Mouse (Mus musculus) CD8-positive naive resting alpha-beta T cell, adult 2 months (primary cell): ENCODE results near the gene Fam187b.

Experiments used
- DNase-seq, 2 experiments: peaks; one replicate each; pipeline ENCODE4 v3.0.0; 2022; ENCODE audit warnings: low read depth in 2 of 2, low spot score in 2 of 2

Fam187b gene

GRCm38 (mm10) chr7:30958109-30958865, 15.3 kb upstream of the Fam187b start:
- no peak for DNase-seq

- DNase-seq, result no peak
Observed at GRCm38 (mm10) chr7:30958866-30959487, 14.6 kb upstream of the Fam187b start.

DNA sequence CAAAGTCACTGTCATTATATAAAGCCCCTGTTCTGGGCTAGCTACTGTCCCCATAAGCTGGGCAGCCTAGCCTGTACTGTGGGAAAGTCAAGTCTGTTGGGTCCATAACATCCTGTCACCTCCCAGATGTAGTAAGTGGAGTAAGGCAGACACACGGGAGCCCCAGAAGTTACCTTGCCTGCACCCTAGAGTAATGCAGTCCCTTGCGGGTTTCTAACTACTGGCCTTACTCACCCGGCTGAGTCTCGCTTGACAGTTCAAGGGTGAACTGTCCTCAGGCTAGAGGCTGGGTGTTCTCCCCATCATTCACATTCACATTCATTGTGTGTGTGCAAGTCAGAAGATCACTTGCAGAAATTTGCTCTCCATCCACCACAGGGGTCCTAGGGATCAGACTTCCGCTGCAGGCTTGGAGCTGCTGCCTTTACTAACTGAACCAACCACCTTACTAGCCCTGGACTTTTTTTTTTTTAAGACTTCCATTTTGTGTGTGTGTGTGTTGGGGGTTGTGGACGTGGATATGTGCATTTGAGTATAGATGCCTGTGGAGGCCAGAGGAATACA, 13.7 kb upstream of the Fam187b start:
- no peak for DNase-seq

GRCm38 (mm10) chr7:30962862-30963261, 10.7 kb upstream of the Fam187b start:
- no peak for DNase-seq

GRCm38 (mm10) chr7:30964366-30964765, 9.2 kb upstream of the Fam187b start:
- no peak for DNase-seq

DNA sequence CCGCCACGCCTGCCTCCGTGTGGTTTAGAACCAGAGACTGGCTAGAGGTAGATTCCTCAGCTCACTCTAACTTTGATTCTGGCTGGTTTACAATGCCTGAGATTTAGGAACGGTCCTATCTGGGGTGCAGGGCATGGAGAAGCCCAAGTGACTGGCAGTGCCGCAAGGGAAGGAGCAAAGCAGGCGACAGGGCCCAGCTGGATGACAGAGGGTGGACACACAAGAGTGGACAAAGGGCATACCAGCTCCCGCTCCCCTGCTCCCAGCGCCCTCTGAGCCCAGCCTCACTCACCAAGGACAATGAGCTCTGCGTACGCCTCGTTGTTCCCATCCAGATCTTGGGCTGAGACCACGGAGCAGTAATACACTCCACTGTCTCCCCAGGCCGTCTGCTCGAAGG, 7.9 kb upstream of the Fam187b start:
- DNase-seq, result no peak

GRCm38 (mm10) chr7:30966657-30967056, 6.9 kb upstream of the Fam187b start:
- DNase-seq, result no peak

GRCm38 (mm10) chr7:30968611-30969010, 5.0 kb upstream of the Fam187b start:
- DNase-seq, result no peak

GRCm38 (mm10) chr7:30969174-30969573, 4.4 kb upstream of the Fam187b start:
- no peak for DNase-seq

DNA sequence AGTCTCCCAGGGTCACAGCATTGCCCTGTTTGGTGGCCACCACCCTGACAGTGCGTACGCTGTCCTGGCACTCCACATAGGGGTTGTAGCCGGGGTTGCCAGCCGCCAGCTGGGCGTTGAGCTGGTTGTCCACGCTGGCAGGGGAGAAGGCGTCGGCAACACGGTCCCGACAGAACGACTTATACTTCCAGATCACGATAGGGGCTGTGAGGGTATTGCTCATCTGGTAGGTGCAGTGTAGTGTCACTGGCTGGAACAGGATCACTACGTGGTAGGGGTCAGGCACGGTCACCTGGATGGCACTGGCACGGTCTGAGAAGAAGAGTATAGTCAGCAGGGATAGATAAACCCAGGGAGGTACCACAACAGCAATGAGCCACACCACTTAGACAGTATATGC, 1.7 kb upstream of the Fam187b start:
- no peak for DNase-seq

GRCm38 (mm10) chr7:30972426-30973250, 952 bp upstream of the Fam187b start:
- DNase-seq, result no peak

DNA sequence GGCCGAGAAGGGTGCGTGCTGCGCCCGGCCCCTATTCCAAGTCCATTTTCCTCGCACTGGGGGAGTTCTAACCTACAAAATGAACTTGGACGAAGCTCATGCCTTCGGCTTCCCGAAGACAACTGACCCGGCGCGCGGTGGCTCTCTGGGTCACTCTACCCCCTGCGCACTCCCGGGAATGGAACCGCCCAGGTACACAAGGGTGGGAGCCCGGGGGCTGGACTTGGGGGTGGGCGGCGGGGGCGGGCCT, 414 bp upstream of the Fam187b start, which contains the start of gene Lsr:
Gene Lsr, minus strand, starts transcription at position 214 of the 250 bp plus-strand sequence.
- no peak for DNase-seq

DNA sequence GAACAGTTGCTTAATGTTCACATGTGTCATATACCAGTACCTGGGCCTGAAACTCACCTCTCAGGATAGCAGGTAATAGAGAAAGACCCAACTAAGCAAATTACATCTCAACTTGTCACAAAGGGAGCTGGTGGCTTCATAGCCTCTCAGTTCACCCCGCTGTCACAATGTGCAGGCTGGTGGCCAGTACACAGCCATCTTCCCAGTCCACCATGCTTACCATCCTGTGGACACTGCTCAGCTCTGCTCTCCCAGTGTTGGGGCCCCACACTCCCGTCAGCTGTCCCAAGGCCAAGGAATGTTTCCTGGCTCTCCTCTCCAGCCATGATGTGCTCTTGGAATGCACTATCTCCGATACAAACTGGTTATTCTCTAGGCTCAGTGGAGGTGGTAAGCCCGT, 8.1 kb downstream of the Fam187b start:
- DNase-seq, result no peak

- no peak for DNase-seq
Observed at GRCm38 (mm10) chr7:30985357-30985756, 11.8 kb downstream of the Fam187b start.

DNA sequence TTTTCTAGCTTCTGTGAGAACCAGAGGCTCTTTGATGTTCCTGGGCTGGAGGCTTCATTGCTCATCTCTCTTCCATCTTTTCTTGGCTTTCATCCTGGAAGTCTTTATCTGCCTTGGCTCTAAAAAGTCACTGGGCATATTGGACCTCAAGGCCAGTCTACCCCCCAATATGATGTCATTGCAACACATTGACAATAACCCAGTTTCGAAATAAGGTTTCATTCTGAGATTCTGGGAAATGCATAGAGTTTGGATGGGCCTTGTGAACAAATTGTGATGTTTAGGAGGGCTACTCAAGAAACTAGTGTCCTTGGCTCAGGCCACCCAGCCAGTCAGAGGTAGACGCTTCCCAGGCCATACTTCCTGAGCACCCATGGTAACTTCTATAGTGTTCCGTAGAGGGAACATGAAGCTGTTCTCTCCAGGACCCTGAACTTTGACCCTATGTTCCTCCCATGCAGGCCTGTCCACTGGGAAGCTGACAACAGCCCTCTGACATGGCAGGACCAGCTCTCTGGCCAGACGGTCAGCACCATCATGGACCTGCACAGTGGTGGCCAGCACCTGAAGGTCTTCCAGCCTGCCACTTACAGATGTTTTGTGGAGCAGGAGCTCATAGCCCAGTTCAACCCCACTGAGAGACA, 15.1 kb downstream of the Fam187b start:
- no peak for DNase-seq

- DNase-seq, result no peak
Observed at GRCm38 (mm10) chr7:30992148-30992547, 18.6 kb downstream of the Fam187b start.

- DNase-seq, result no peak
Observed at GRCm38 (mm10) chr7:30993986-30994385, 20.4 kb downstream of the Fam187b start.

GRCm38 (mm10) chr7:30996491-30996890, 22.9 kb downstream of the Fam187b start:
- no peak for DNase-seq

DNA sequence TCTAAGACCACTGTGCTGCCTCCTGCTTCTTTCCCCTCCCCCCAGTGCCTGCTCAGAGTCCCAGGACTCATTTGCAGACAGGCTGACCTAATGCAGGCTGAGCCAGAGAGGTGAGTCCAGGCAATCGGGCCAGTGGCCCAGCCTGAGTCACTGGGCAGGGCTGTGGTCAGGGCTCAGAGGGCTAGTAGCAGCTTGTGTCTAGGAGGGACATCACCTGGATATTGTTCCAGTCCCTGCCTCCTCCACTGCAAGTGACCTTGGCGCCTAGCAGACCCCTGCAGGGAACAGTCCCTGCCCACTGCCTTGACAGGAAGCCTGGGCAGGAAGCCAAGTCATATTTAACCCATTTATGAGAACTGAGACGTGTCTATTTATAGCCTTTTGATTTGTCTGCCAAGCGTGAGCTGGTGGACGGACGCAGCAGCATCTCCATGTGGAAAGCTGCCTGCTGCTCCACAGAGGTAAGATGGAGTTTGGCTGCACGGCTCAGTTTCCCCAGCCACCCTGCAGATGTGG, 27.0 kb downstream of the Fam187b start:
- peak; percentile 14 to 35 for DNase-seq

GRCm38 (mm10) chr7:31002650-31003049, 29.1 kb downstream of the Fam187b start:
- DNase-seq, result peak; percentile 58 to 65

GRCm38 (mm10) chr7:31007775-31008174, 34.2 kb downstream of the Fam187b start:
- DNase-seq, result no peak
